Mouse (Mus musculus): Measurements from ENCODE around the gene Rbp7.

Gene Rbp7

GRCm38 (mm10) chr4:149405713-149406443 is 48.9 kb downstream of the Rbp7 start:
- no peak for DNase-seq (ENCODE audit: low spot score in 2 of 2)

DNA sequence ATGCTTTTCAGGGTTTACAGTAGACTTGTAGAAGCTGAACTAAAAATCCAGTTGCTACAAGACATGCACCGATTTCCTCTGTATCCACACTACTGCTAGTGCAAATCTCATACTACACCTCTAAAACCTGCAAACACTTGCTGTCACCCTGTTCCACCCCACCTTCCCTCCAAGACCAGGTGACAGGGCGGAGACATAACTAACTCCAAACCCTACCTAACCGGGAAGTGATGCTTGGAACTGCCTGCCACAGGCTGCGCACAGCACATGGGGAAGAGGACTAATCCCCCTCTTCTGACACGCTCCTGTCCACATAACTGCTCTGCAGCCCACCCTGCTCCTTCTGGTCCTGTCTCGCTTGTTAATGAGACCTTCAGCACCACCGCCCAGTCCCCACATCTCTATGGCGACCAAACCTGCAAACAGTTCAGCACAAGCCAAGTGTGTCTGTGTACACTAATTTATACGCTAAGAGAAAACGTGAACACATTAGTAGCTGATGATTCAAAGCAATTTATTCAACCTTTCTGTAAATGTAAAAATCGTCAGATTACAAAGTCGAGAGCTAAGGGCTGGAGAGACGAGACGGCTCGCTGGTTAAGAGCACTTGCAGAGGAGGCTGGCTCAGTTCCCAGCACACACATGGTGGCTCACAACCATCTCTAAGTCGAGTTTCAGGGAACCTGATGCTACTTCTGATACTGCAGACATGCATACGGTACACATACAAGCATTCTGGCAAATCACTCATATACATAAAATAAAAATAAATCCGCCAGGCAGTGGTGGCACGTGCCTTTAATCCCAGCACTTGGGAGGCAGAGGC is 49.9 kb downstream of the Rbp7 start:
- no peak for DNase-seq (ENCODE audit: low spot score in 2 of 2)

DNA sequence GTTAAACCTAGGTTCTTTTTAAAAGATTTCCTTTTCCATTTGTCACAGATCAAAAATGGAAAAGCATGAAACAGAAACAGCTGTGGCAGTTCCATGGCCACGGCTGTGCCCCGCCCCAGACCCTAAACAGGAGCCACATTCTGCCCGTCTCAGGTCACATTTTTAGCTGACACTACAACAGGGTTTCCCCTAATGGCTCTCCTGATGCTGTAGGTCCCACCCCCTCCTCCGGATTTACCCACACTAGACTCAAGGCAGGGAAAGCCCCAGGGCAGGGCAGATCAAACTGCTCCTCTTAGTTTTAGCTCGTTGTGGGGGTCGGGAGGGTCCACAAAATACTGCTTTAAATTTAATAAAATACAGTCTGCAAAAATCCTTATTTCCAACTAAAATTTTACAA is 51.7 kb downstream of the Rbp7 start:
- DNase-seq (ENCODE audit: low spot score in 2 of 2), result no peak

- DNase-seq (ENCODE audit: low spot score in 2 of 2), result no peak
Measured at GRCm38 (mm10) chr4:149401591-149401982, 53.2 kb downstream of the Rbp7 start.

DNA sequence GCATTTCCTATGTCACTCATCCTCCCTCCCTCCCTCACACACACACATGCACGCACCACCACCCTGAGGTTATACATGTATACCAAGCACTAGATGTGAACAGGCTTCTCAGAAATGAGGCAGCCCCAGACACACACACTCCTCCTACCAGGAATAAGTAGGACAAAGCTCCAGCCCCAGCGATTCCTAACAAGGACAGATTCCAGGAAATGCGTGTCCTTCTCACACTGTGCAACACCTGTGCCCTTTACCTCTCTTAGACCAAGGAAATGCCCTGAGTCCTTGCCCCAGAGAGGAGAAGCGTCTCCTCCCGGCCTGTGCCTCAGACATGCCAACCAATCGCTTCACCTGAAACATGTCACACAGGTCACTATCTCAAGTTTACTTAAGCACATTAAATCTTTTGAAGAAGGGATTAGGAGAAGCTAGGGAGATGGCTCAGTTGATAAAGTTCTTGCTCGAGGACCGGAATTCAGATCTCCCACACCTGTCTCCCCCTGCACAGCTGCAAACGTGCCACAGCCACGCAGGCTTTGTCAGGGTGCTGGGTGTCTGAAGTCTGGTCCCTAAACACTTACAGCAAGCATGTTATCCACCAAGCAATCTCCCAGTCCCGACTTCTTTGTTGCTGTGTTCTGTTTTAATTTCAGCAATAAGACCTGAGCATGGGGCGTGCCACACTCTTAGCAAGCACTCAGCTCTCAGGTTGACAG is 53.7 kb downstream of the Rbp7 start:
- no peak for DNase-seq (ENCODE audit: low spot score in 2 of 2)
